Mouse (Mus musculus) thymus, adult 2 months (tissue): Measurements from ENCODE around the gene Exph5.

Experiments
- CTCF ChIP-seq: fragments of 200-500 bp; IDR thresholded peaks from 2 replicates; pipeline ENCODE4 v1.5.1; 2012; ENCODE audit warnings: mild to moderate bottlenecking, control low read depth, low read length, moderate library complexity, borderline replicate concordance; ENCODE audit not compliant: control insufficient read depth, poor library complexity, insufficient read depth; ENCODE audit errors: extremely low read depth
- POLR2A ChIP-seq: fragments of 200-500 bp; IDR thresholded peaks from 2 replicates; pipeline ENCODE4 v1.6.1; 2012; ENCODE audit warnings: mild to moderate bottlenecking, low read length, control low read depth, moderate library complexity; ENCODE audit not compliant: control insufficient read depth, poor library complexity, insufficient read depth; ENCODE audit errors: extremely low read depth

DNA sequence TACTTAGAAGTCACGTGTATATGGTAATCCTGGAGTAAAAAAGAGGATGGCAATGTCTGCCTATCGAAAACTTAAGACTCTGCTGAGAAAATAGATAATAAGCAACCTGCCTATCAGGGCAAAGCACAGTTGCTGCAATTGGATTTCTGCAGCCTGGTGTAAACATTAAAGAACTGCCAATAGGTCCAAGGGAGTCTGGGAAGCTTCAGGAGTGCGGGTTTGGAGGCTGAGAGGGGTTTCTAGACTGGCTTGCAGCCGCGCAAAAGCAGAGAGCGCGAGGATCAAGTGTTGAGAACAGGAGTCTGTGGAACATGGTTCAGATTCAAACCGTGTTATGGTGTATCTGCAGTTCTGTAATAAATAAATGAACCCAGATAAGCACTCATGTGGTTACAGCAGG is 83.4 kb downstream of the Exph5 start:
- TF ChIP-seq CTCF (no peak), POLR2A (no peak)
